Mouse (Mus musculus): ENCODE data around the gene Avp. TPM values are rescaled to one million over a fixed set of nuclear protein-coding genes. Genes with fewer than 3 reads are reported as not detected.

The Avp gene
- total and polyA plus RNA-seq, 2 experiments from 2014 or later, result 92.1 to 181 TPM

DNA sequence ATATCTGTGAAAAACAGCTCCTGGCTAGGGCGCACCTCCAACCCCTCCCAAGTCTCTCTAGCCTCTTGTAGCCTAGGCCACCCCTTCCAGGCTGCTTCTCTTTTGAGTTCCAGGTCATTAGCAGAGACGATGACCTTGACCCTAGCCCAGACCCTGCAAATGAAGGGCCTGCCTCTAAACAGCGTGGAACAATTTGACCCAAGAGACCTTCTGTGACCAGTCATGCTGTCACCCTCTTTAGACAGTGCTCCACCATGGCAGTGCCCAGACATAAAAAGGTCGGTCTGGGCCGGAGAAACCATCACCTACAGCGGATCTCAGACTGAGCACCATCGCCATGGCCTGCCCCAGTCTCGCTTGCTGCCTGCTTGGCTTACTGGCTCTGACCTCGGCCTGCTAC lies 6.5 kb downstream of the Avp start, which contains the start of gene Oxt:
TSS of gene Oxt (plus strand) at position 301 of the 400 bp plus-strand sequence.
- Histone ChIP-seq H3K27ac (ENCODE audit: low read depth, low read length) (no peak within 1 kb of the TSS), H3K9me3 (ENCODE audit: low read length) (no peaks in the 10 kb centered on the region), H3K4me2 (ENCODE audit: low read depth) (peak within 1 kb of the TSS; percentile 43), H3K27me3 (ENCODE audit: insufficient read depth, low read length) (peaks cover 45% of the 10 kb centered on the region), H3K4me3 (ENCODE audit: low read depth, low read length) (peak within 1 kb of the TSS; percentile 25), H3K36me3 (ENCODE audit: insufficient read depth) (no peaks in the 10 kb centered on the region), H3K4me1 (ENCODE audit: insufficient read depth) (no peaks in the 10 kb centered on the region), H3K9ac (peak within 1 kb of the TSS; percentile 22; the same call in 1 of the 2 replicates)
- DNase-seq, result no peak
- no peak for ATAC-seq
- WGBS, result 46% methylated on average over 9 of the region's 9 CpGs
- TF ChIP-seq CTCF (IDR thresholded peaks at IDR 0.05; ENCODE audit: low read depth), result no peak

- no peak overlapping the region for H3K9ac ChIP-seq
- ATAC-seq (no peak), DNase-seq (no peak)
- TF ChIP-seq CTCF (IDR thresholded peaks at IDR 0.05; ENCODE audit: low read depth), result no peak
- H3K4me2 ChIP-seq (ENCODE audit: low read depth), result no peak overlapping the region
- H3K9me3 ChIP-seq (ENCODE audit: low read length), result no peaks in the 10 kb centered on the region
- H3K4me1 ChIP-seq (ENCODE audit: insufficient read depth), result no peaks in the 10 kb centered on the region
- no peak overlapping the region for H3K4me3 ChIP-seq (ENCODE audit: low read depth, low read length)
- peaks cover 37% of the 10 kb centered on the region for H3K27me3 ChIP-seq (ENCODE audit: insufficient read depth, low read length)
- WGBS, result 88% methylated on average over 5 of the region's 5 CpGs
- H3K36me3 ChIP-seq (ENCODE audit: insufficient read depth), result no peaks in the 10 kb centered on the region
- no peak overlapping the region for H3K27ac ChIP-seq (ENCODE audit: low read depth, low read length)
These were observed 7.4 kb downstream of the Avp start for GRCm38 (mm10) chr2:130574960-130575359.

DNA sequence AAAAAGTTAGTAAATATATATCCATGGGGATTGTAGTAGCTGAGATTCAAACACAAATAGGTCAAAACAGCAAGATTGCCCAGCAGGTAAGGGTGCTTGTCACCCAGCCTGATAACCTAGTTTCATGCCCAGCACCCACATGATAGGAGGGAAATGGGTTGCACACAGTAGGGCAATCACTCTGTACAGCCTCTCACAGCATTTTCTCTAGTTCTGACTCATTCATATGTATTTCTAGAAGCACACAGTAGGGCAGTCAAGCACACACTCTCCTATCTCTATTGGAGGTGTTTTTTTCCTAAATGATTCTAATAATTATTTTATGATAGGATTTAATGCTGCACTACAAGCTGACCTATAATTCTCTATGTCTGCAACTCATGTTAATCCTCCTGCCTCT lies 12.4 kb downstream of the Avp start:
- TF ChIP-seq CTCF (IDR thresholded peaks at IDR 0.05; ENCODE audit: low read depth), result no peak
- Histone ChIP-seq H3K4me3 (ENCODE audit: low read depth, low read length) (no peak overlapping the region), H3K27me3 (ENCODE audit: insufficient read depth, low read length) (no peaks in the 10 kb centered on the region), H3K36me3 (ENCODE audit: insufficient read depth) (peaks cover 18% of the 10 kb centered on the region), H3K9me3 (ENCODE audit: low read length) (no peaks in the 10 kb centered on the region), H3K4me2 (ENCODE audit: low read depth) (no peak overlapping the region), H3K9ac (no peak overlapping the region), H3K27ac (ENCODE audit: low read depth, low read length) (no peak overlapping the region), H3K4me1 (ENCODE audit: insufficient read depth) (peaks cover 2% of the 10 kb centered on the region)
- ATAC-seq (no peak), DNase-seq (no peak)

- no peaks in the 10 kb centered on the region for H3K9me3 ChIP-seq (ENCODE audit: low read length)
- WGBS, result 72% methylated on average over 4 of the region's 4 CpGs
- H3K4me2 ChIP-seq (ENCODE audit: low read depth), result no peak overlapping the region
- H3K36me3 ChIP-seq (ENCODE audit: insufficient read depth), result peaks cover 18% of the 10 kb centered on the region
- TF ChIP-seq CTCF (IDR thresholded peaks at IDR 0.05; ENCODE audit: low read depth), result no peak
- H3K27ac ChIP-seq (ENCODE audit: low read depth, low read length), result no peak overlapping the region
- H3K9ac ChIP-seq, result no peak overlapping the region
- no peaks in the 10 kb centered on the region for H3K27me3 ChIP-seq (ENCODE audit: insufficient read depth, low read length)
- DNase-seq (no peak), ATAC-seq (no peak)
- no peak overlapping the region for H3K4me3 ChIP-seq (ENCODE audit: low read depth, low read length)
- H3K4me1 ChIP-seq (ENCODE audit: insufficient read depth), result peaks cover 7% of the 10 kb centered on the region
These were observed 13.4 kb downstream of the Avp start for GRCm38 (mm10) chr2:130568921-130569320.

DNA sequence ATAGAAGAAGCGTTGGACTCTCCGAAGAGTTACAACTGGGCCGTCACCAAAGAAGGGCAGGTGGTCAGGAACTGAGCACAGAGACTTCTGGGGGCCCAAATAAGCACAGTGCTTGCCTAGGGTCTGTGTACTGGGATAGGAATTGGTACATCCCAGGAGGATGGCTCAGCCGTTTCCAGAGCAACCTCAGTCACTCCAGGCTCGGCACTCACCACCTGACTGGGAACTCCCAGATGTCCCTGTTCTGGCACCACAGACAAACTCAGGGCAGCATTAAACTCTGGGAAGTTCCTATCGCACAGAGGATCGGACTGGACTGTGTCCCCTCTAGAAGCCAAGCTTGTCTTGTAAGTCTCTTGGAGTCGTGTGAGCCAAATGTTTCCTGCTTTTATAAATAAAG lies 17.4 kb downstream of the Avp start:
- TF ChIP-seq CTCF (IDR thresholded peaks at IDR 0.05; ENCODE audit: low read depth), result no peak
- Histone ChIP-seq H3K4me3 (ENCODE audit: low read depth, low read length) (no peak overlapping the region), H3K9ac (no peak overlapping the region), H3K4me2 (ENCODE audit: low read depth) (peak overlapping the region; percentile 84), H3K36me3 (ENCODE audit: insufficient read depth) (peaks cover 18% of the 10 kb centered on the region), H3K9me3 (ENCODE audit: low read length) (no peaks in the 10 kb centered on the region), H3K27me3 (ENCODE audit: insufficient read depth, low read length) (no peaks in the 10 kb centered on the region), H3K4me1 (ENCODE audit: insufficient read depth) (peaks cover 7% of the 10 kb centered on the region), H3K27ac (ENCODE audit: low read depth, low read length) (no peak overlapping the region)
- ATAC-seq, result no peak
- 82% methylated on average over 8 of the region's 8 CpGs for WGBS
- DNase-seq, result no peak

DNA sequence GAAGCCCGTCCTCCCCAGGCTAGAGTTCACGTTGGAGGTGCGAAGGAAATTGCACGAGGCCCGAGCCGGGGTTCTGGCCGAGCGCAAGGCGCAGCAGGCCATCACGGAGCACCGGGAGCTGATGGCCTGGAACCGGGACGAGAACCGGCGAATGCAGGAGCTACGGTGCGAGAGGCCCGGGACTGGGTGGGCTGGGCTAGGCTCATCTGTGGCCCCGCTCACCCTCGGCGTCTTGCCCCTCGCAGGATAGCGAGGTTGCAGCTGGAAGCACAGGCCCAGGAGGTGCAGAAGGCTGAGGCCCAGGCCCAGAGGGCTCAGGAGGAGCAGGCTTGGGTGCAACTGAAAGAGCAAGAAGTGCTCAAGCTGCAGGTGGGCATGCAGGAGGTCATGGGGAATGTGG lies 18.3 kb downstream of the Avp start:
- ATAC-seq, result no peak; the same call in none of the 2 replicates
- Histone ChIP-seq H3K9me3 (ENCODE audit: low read length) (no peaks in the 10 kb centered on the region), H3K9ac (peak overlapping the region; percentile 90), H3K4me1 (ENCODE audit: insufficient read depth) (peaks cover 7% of the 10 kb centered on the region), H3K36me3 (ENCODE audit: insufficient read depth) (peaks cover 18% of the 10 kb centered on the region), H3K4me2 (ENCODE audit: low read depth) (peak overlapping the region; percentile 84), H3K27ac (ENCODE audit: low read depth, low read length) (peak overlapping the region; percentile 45; the same call in 1 of the 2 replicates), H3K4me3 (ENCODE audit: low read depth, low read length) (peak overlapping the region; percentile 82), H3K27me3 (ENCODE audit: insufficient read depth, low read length) (no peaks in the 10 kb centered on the region)
- TF ChIP-seq CTCF (IDR thresholded peaks at IDR 0.05; ENCODE audit: low read depth), result no peak
- no peak for DNase-seq
- WGBS, result under 1% methylated on average over 23 of the region's 23 CpGs

DNA sequence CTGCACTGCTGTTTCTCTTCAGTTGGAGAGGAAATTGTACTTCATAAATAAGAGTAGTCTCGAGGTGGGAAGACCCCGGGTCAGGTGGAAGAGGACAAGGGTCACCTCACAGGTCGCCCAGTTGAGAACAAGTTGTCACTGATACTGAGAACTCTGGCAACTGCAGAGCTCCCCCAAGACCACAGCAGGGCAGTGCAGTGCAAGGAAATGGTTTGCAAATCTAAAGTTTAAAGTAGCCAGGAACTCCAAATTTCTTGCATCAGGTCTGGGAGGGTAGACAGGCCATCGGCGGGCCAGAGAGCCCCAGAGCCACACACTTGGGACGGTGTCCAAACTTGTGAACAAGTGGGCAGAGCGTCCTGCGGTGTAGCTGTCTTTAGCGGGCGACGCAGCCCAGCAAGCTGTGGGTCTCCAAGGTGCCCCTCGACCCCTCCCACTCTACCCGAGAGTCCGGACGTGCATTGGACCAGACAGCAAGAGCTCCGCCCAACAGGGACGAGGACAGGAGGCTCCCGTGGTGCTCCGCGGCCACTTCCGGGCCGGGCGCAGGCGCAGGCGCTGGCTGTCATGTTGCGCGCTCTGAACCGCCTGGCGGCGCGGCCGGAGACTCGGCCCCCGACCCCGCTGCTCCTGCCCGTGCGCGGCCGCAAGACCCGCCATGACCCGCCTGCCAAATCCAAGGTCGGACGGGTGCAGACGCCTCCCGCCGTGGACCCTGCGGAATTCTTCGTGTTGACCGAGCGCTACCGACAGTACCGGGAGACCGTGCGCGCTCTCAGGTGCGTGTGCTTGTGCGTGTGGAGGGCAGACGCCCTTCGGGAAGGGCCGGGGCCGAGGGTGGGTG lies 18.9 kb downstream of the Avp start, which contains the start of gene Mrps26:
TSS of gene Mrps26 (plus strand) at position 531 of the 844 bp plus-strand sequence.
- ATAC-seq (peak; percentile 99), DNase-seq (peak; percentile 92)
- peak within 1 kb of the TSS; percentile 84 for H3K4me2 ChIP-seq (ENCODE audit: low read depth)
- H3K4me3 ChIP-seq (ENCODE audit: low read depth, low read length), result peak within 1 kb of the TSS; percentile 82
- TF ChIP-seq CTCF (IDR thresholded peaks at IDR 0.05; ENCODE audit: low read depth), result peak; percentile 52
- H3K9ac ChIP-seq, result peak within 1 kb of the TSS; percentile 90
- peaks cover 7% of the 10 kb centered on the region for H3K4me1 ChIP-seq (ENCODE audit: insufficient read depth)
- H3K27me3 ChIP-seq (ENCODE audit: insufficient read depth, low read length), result no peaks in the 10 kb centered on the region
- H3K27ac ChIP-seq (ENCODE audit: low read depth, low read length), result peak within 1 kb of the TSS; percentile 45; the same call in 1 of the 2 replicates
- under 1% methylated on average over 61 of the region's 61 CpGs for WGBS
- H3K9me3 ChIP-seq (ENCODE audit: low read length), result no peaks in the 10 kb centered on the region
- H3K36me3 ChIP-seq (ENCODE audit: insufficient read depth), result peaks cover 18% of the 10 kb centered on the region

Measured in forebrain, postnatal 0 days (tissue).